Mouse (Mus musculus) heart, postnatal 0 days (tissue): ENCODE data around the gene Pi4k2a. TPM values are rescaled to one million over a fixed set of nuclear protein-coding genes. Genes with fewer than 3 reads are reported as not detected.

Experiments used
- ATAC-seq: fragments of 200-750 bp; cut with Nextera tagmentation; 2 replicates; pipeline ENCODE4 v1.8.0; 2017; ENCODE audit warnings: low read depth, moderate number of reproducible peaks, moderate library complexity; ENCODE audit not compliant: insufficient read depth
- DNase-seq: peaks from one replicate; pipeline ENCODE4 v3.0.0-alpha.2; 2016; ENCODE audit warnings: low spot score
- H3K27ac ChIP-seq: fragments of 300-500 bp; sonication (generic); 2 replicates; pipeline ENCODE4 v1.5.1; 2014; ENCODE audit warnings: low read depth, mild to moderate bottlenecking
- H3K27me3 ChIP-seq: fragments of 300-500 bp; sonication (generic); 2 replicates; pipeline ENCODE4 v1.6.1; 2014; ENCODE audit warnings: low read length, mixed read lengths; ENCODE audit not compliant: control insufficient read depth, insufficient read depth
- H3K36me3 ChIP-seq: fragments of 300-500 bp; sonication (generic); replicated peaks from 2 replicates; pipeline ENCODE4 v1.6.1; 2014; ENCODE audit warnings: low read length, mixed read lengths; ENCODE audit not compliant: control insufficient read depth, insufficient read depth
- H3K4me1 ChIP-seq: fragments of 300-500 bp; sonication (generic); 2 replicates; pipeline ENCODE4 v1.6.1; 2014; ENCODE audit warnings: antibody characterized with exemption; ENCODE audit not compliant: control insufficient read depth, insufficient read depth
- H3K4me2 ChIP-seq: fragments of 300-500 bp; sonication (generic); 2 replicates; pipeline ENCODE4 v1.6.1; 2014; ENCODE audit warnings: low read depth, mild to moderate bottlenecking, low read length, moderate library complexity
- H3K4me3 ChIP-seq: fragments of 300-500 bp; sonication (generic); 2 replicates; pipeline ENCODE4 v1.5.1; 2014; ENCODE audit warnings: low read depth, low read length
- H3K9ac ChIP-seq: fragments of 300-500 bp; sonication (generic); replicated peaks from 2 replicates; pipeline ENCODE4 v1.6.1; 2014; ENCODE audit warnings: low read depth, low read length, mixed read lengths
- H3K9me3 ChIP-seq: fragments of 300-500 bp; sonication (generic); replicated peaks from 2 replicates; pipeline ENCODE4 v1.6.1; 2016; ENCODE audit warnings: low read length; ENCODE audit not compliant: control insufficient read depth
- CTCF ChIP-seq: IDR thresholded peaks from 2 replicates; pipeline ENCODE4 v1.5.1; 2016; ENCODE audit warnings: antibody characterized with exemption, control low read depth, low read depth
- EP300 ChIP-seq: IDR thresholded peaks from 2 replicates; pipeline ENCODE4 v1.6.1; 2016; ENCODE audit warnings: antibody characterized with exemption, low read depth
- WGBS: fragments of 180-500 bp; shearing (Covaris S2); extraction: QIAGEN DNeasy Blood & Tissue Kit; methylation state at CpG from one replicate; pipeline ENCODE4 v1.1.7; 2014; 5-methylcytosine and 5-hydroxymethylcytosine counted together
- polyA plus RNA-seq: library from polyadenylated mRNA; unstranded; fragments of >200 nt; fragmentation: Nextera tagmentation; extraction: Ambion mirVana; gene quantifications from 2 replicates; pipeline ENCODE4 v1.2.1, GENCODE M21; 2015
- total RNA-seq: library from RNA; depleted of rRNA; stranded (reverse); fragments of >200 nt; gene quantifications from 2 replicates; pipeline ENCODE4 v1.2.3, GENCODE M21; 2014; ENCODE audit warnings: low replicate concordance; rRNA removed

Gene Pi4k2a
- total and polyA plus RNA-seq, 2 experiments from 2014 or later: 6.7 to 13.4 TPM

DNA sequence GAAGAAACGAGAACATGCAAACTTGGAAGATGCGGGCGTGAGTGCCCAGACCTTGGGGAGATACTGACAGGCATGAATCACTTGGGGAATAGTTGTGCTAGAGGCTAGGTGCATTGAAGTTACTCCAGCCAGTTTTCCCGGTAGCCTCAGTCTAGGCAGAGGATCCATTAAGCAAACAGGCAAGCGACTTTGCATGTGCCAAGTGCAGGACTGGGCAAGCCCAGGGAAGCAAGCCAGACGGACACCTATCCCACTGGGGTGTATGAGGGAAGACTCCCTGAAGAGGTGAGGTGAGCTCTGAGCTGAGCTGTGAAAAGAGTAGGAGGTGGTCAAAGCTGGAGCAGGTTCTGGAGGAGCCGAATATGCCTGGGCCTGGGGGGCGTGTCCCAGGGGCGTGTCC is 77.2 kb downstream of the Pi4k2a start:
- 63% methylated on average over 9 of the region's 9 CpGs for WGBS
- ATAC-seq: no peak
- H3K4me1 ChIP-seq: peaks cover 11% of the 10 kb centered on the region
- H3K27ac ChIP-seq: no peak overlapping the region
- H3K4me2 ChIP-seq: no peak overlapping the region
- H3K9ac ChIP-seq: no peak overlapping the region
- no peak for DNase-seq
- H3K4me3 ChIP-seq: no peak overlapping the region
- H3K9me3 ChIP-seq: no peaks in the 10 kb centered on the region
- H3K27me3 ChIP-seq: peaks cover 21% of the 10 kb centered on the region; the same call in 1 of the 2 replicates
- TF ChIP-seq EP300: no peak
- no peak for TF ChIP-seq CTCF
- no peaks in the 10 kb centered on the region for H3K36me3 ChIP-seq

- TF ChIP-seq EP300 (no peak), CTCF (no peak)
- ATAC-seq (no peak), DNase-seq (no peak)
- H3K9me3 ChIP-seq: no peaks in the 10 kb centered on the region
- peak overlapping the region; percentile 83; the same call in 1 of the 2 replicates for H3K4me2 ChIP-seq
- H3K27ac ChIP-seq: no peak overlapping the region
- H3K36me3 ChIP-seq: no peaks in the 10 kb centered on the region
- H3K27me3 ChIP-seq: peaks cover 16% of the 10 kb centered on the region; the same call in 1 of the 2 replicates
- WGBS: 45% methylated on average over 10 of the region's 10 CpGs
- H3K9ac ChIP-seq: no peak overlapping the region
- no peak overlapping the region for H3K4me3 ChIP-seq
- H3K4me1 ChIP-seq: peaks cover 11% of the 10 kb centered on the region
Observed at GRCm38 (mm10) chr19:42169322-42169975, 79.2 kb downstream of the Pi4k2a start.

- peaks cover 11% of the 10 kb centered on the region for H3K4me1 ChIP-seq
- H3K27me3 ChIP-seq: peaks cover 16% of the 10 kb centered on the region; the same call in 1 of the 2 replicates
- H3K9me3 ChIP-seq: no peaks in the 10 kb centered on the region
- H3K4me3 ChIP-seq: peak overlapping the region; percentile 87
- WGBS: 2% methylated on average over 56 of the region's 56 CpGs
- H3K4me2 ChIP-seq: peak overlapping the region; percentile 83
- DNase-seq (peak; percentile 90), ATAC-seq (peak; percentile 96)
- peak overlapping the region; percentile 82 for H3K9ac ChIP-seq
- H3K27ac ChIP-seq: peak overlapping the region; percentile 67
- TF ChIP-seq EP300: no peak
- TF ChIP-seq CTCF: no peak
- H3K36me3 ChIP-seq: no peaks in the 10 kb centered on the region
Observed at GRCm38 (mm10) chr19:42170025-42170969, 80.0 kb downstream of the Pi4k2a start.

Other genes with a start within 250 kb of the Pi4k2a start
- gene Frat2, start 242.3 kb upstream of the Pi4k2a start, total RNA-seq: 5.6 and 8.7 TPM in 2 replicates
- 1.4 and 1.9 TPM in 2 replicates for gene Frat2, start 242.3 kb upstream of the Pi4k2a start, polyA plus RNA-seq
- 4.5 and 7.7 TPM in 2 replicates for gene Rrp12, start 194.3 kb upstream of the Pi4k2a start, total RNA-seq
- 4.8 and 7.7 TPM in 2 replicates for gene Rrp12, start 194.3 kb upstream of the Pi4k2a start, polyA plus RNA-seq
- 290 and 335 TPM in 2 replicates for gene Pgam1, start 178.5 kb upstream of the Pi4k2a start, total RNA-seq
- 196 and 199 TPM in 2 replicates for gene Pgam1, start 178.5 kb upstream of the Pi4k2a start, polyA plus RNA-seq
- gene Exosc1, start 157.0 kb upstream of the Pi4k2a start, total RNA-seq: 1.7 and 14.9 TPM in 2 replicates
- 32.1 and 32.6 TPM in 2 replicates for gene Exosc1, start 157.0 kb upstream of the Pi4k2a start, polyA plus RNA-seq
- 44.3 and 53.2 TPM in 2 replicates for gene Zdhhc16, start 157.0 kb upstream of the Pi4k2a start, total RNA-seq
- 37.3 and 38.3 TPM in 2 replicates for gene Zdhhc16, start 157.0 kb upstream of the Pi4k2a start, polyA plus RNA-seq
- gene Mms19, start 109.3 kb upstream of the Pi4k2a start, total RNA-seq: 34.9 and 39.3 TPM in 2 replicates
- 11.5 and 13.1 TPM in 2 replicates for gene Mms19, start 109.3 kb upstream of the Pi4k2a start, polyA plus RNA-seq
- 29.6 and 38.7 TPM in 2 replicates for gene Ubtd1, start 108.7 kb upstream of the Pi4k2a start, total RNA-seq
- 21.9 and 24.8 TPM in 2 replicates for gene Ubtd1, start 108.7 kb upstream of the Pi4k2a start, polyA plus RNA-seq
- gene Ankrd2, start 54.5 kb upstream of the Pi4k2a start, total RNA-seq: not detected in 2 replicates
- gene Ankrd2, start 54.5 kb upstream of the Pi4k2a start, polyA plus RNA-seq: 0.14 TPM in 2 replicates
- gene Hoga1, start 44.9 kb upstream of the Pi4k2a start, total RNA-seq: 1.2 and 1.3 TPM in 2 replicates
- gene Hoga1, start 44.9 kb upstream of the Pi4k2a start, polyA plus RNA-seq: 1.4 and 1.5 TPM in 2 replicates
- gene 4933411K16Rik, start 38.2 kb upstream of the Pi4k2a start, total RNA-seq: 0.15 TPM in 1 of 2 replicates, not detected in the other
- not detected in 2 replicates for gene 4933411K16Rik, start 38.2 kb upstream of the Pi4k2a start, polyA plus RNA-seq
- 1.7 and 2.3 TPM in 2 replicates for gene Morn4, start 4.1 kb upstream of the Pi4k2a start, total RNA-seq
- 5.2 and 5.7 TPM in 2 replicates for gene Morn4, start 4.1 kb upstream of the Pi4k2a start, polyA plus RNA-seq
- 39.9 and 52.6 TPM in 2 replicates for gene Avpi1, start 38.6 kb downstream of the Pi4k2a start, total RNA-seq
- 43.0 and 46.0 TPM in 2 replicates for gene Avpi1, start 38.6 kb downstream of the Pi4k2a start, polyA plus RNA-seq
- gene Marveld1, start 56.9 kb downstream of the Pi4k2a start, total RNA-seq: 35.0 and 44.6 TPM in 2 replicates
- 7.2 and 8.6 TPM in 2 replicates for gene Marveld1, start 56.9 kb downstream of the Pi4k2a start, polyA plus RNA-seq
- gene Zfyve27, start 73.5 kb downstream of the Pi4k2a start, total RNA-seq: 20.4 and 27.2 TPM in 2 replicates
- gene Zfyve27, start 73.5 kb downstream of the Pi4k2a start, polyA plus RNA-seq: 16.2 and 18.3 TPM in 2 replicates
- 2.3 and 4.9 TPM in 2 replicates for gene Sfrp5, start 111.8 kb downstream of the Pi4k2a start, total RNA-seq
- 1.7 and 1.8 TPM in 2 replicates for gene Sfrp5, start 111.8 kb downstream of the Pi4k2a start, polyA plus RNA-seq
- not detected in 2 replicates for gene Golga7b, start 157.1 kb downstream of the Pi4k2a start, total RNA-seq
- 0.23 and 0.30 TPM in 2 replicates for gene Golga7b, start 157.1 kb downstream of the Pi4k2a start, polyA plus RNA-seq